Mouse (Mus musculus) erythroid progenitor cell, adult 5-6 weeks (primary cell): ENCODE measurements around the gene Bicd2. TPM values are rescaled to one million over a fixed set of nuclear protein-coding genes. Genes with fewer than 3 reads are reported as not detected.

Source experiments
- total RNA-seq, 2 experiments: library from RNA; stranded (forward) in 1 of 2; stranded (reverse) in 1 of 2; fragments of 150-400 nt in 1 of 2; fragments of 186-747, 209-891 nt in 1 of 2; gene quantifications; 2 replicates each; pipeline versions ENCODE4 v1.2.3 to v1.2.4; 2015 to 2017; ENCODE audit warnings: low replicate concordance in 2 of 2

The Bicd2 gene
- total RNA-seq, 2 experiments from 2014 or later, result 19.7 to 28.8 TPM

Other genes with a start within 250 kb of the Bicd2 start
- not detected in 2 replicates for gene Wnk2, start 193.6 kb upstream of the Bicd2 start, total RNA-seq (2015; ENCODE audit: low replicate concordance)
- not detected in 2 replicates for gene Wnk2, start 193.6 kb upstream of the Bicd2 start, total RNA-seq (2017; ENCODE audit: low replicate concordance)
- gene Ninj1, start 154.1 kb upstream of the Bicd2 start, total RNA-seq (2015; ENCODE audit: low replicate concordance), result 27.2 and 40.7 TPM in 2 replicates
- 0.76 and 4.6 TPM in 2 replicates for gene Ninj1, start 154.1 kb upstream of the Bicd2 start, total RNA-seq (2017; ENCODE audit: low replicate concordance)
- gene Card19, start 125.5 kb upstream of the Bicd2 start, total RNA-seq (2015; ENCODE audit: low replicate concordance), result 3.2 and 17.6 TPM in 2 replicates
- 2.2 and 3.4 TPM in 2 replicates for gene Card19, start 125.5 kb upstream of the Bicd2 start, total RNA-seq (2017; ENCODE audit: low replicate concordance)
- gene Susd3, start 92.9 kb upstream of the Bicd2 start, total RNA-seq (2015; ENCODE audit: low replicate concordance), result 0.84 and 1.4 TPM in 2 replicates
- gene Susd3, start 92.9 kb upstream of the Bicd2 start, total RNA-seq (2017; ENCODE audit: low replicate concordance), result 2.7 and 3.9 TPM in 2 replicates
- 1.8 and 3.4 TPM in 2 replicates for gene Fgd3, start 21.3 kb upstream of the Bicd2 start, total RNA-seq (2015; ENCODE audit: low replicate concordance)
- gene Fgd3, start 21.3 kb upstream of the Bicd2 start, total RNA-seq (2017; ENCODE audit: low replicate concordance), result 3.1 and 5.5 TPM in 2 replicates
- 1.4 and 1.7 TPM in 2 replicates for gene Ippk, start 79.7 kb downstream of the Bicd2 start, total RNA-seq (2015; ENCODE audit: low replicate concordance)
- gene Ippk, start 79.7 kb downstream of the Bicd2 start, total RNA-seq (2017; ENCODE audit: low replicate concordance), result 3.7 TPM in 2 replicates
- gene Tes3-ps, start 151.7 kb downstream of the Bicd2 start, total RNA-seq (2015; ENCODE audit: low replicate concordance), result 1.8 and 2.1 TPM in 2 replicates
- 4.9 and 7.4 TPM in 2 replicates for gene Tes3-ps, start 151.7 kb downstream of the Bicd2 start, total RNA-seq (2017; ENCODE audit: low replicate concordance)
- gene Ecm2, start 163.2 kb downstream of the Bicd2 start, total RNA-seq (2015; ENCODE audit: low replicate concordance), result 0.42 TPM in 1 of 2 replicates, not detected in the other
- 0.83 and 3.9 TPM in 2 replicates for gene Ecm2, start 163.2 kb downstream of the Bicd2 start, total RNA-seq (2017; ENCODE audit: low replicate concordance)
- gene Aspn, start 202.9 kb downstream of the Bicd2 start, total RNA-seq (2015; ENCODE audit: low replicate concordance), result not detected in 2 replicates
- gene Aspn, start 202.9 kb downstream of the Bicd2 start, total RNA-seq (2017; ENCODE audit: low replicate concordance), result 3.2 TPM in 1 of 2 replicates, not detected in the other
- not detected in 2 replicates for gene Omd, start 240.9 kb downstream of the Bicd2 start, total RNA-seq (2015; ENCODE audit: low replicate concordance)
- 0.51 TPM in 1 of 2 replicates, not detected in the other for gene Omd, start 240.9 kb downstream of the Bicd2 start, total RNA-seq (2017; ENCODE audit: low replicate concordance)